Mouse (Mus musculus) embryo, embryonic 11 days (tissue): ENCODE results near the gene Rgs7.
A peak's percentile ranks its signal among the peaks of the same experiment; 100 is the strongest.

Experiments
- DNase-seq: peaks from one replicate; pipeline ENCODE4 v3.0.0-alpha.2; 2015

Gene Rgs7

GRCm38 (mm10) chr1:175128525-175128924, 363.8 kb downstream of the Rgs7 start:
- DNase-seq = no peak

- DNase-seq = no peak
Measured at GRCm38 (mm10) chr1:175124416-175124815, 367.9 kb downstream of the Rgs7 start.

- peak; percentile 47 for DNase-seq
Measured at GRCm38 (mm10) chr1:175118904-175119555, 373.3 kb downstream of the Rgs7 start.

GRCm38 (mm10) chr1:175108270-175108860, 383.9 kb downstream of the Rgs7 start:
- DNase-seq = no peak

- no peak for DNase-seq
Measured at GRCm38 (mm10) chr1:175106315-175106714, 386.0 kb downstream of the Rgs7 start.

DNA sequence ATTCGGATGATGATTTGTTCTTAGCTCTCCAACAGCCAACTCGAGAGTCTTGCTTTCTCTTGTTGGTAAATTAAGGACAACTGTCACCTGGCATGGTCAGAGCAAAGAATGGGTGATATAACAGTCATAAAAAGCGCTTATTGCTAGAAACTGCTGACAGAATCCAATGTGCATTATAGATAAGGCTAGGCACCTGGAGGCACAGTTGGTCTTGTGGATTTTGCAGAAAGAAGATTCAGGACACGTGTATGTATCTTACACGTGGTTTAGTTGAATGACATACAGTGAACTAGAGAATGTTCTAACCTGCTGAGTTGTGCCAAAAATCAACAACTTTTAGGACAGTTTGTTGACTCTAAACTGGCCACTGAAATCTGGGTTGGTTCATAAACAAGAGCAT, 386.9 kb downstream of the Rgs7 start:
- DNase-seq = no peak

DNA sequence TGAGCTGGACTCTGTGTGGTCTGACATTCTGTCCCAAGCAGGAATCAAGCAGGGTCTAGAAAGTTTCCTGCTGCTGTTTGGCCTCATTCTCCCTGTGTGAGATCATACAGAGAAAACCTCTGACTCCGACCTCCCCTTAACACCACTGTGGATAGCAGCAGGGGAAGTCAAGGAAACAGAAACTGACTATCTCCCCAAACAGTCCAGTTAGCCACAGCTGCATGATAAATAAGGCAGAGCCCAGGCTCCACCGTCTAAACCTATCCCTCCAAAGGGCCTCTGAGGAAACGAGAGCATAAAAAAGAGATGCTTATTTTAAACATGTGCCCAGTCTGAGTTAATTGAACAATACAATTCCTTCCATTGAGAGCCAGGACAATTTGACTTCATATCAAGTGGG, 395.3 kb downstream of the Rgs7 start:
- DNase-seq = no peak

DNA sequence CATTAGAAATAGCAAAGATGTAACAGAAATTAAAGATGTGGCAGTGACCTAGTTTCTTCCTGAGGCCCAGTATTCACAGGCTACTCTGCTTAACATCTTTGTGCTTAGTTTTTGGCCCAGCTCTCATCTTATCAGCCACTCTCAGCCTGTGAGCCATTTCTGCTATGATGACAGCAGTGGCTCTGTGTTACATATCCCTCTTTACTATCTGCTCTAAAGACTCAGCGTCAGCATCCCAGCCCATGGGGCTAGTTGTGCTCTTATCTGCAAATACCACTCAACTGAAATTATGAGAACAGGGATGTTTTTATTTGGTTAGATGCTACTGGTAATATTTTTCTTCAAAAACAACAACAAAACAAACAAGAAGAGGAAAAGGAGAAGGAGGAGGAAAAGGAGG, 410.2 kb downstream of the Rgs7 start:
- no peak for DNase-seq

DNA sequence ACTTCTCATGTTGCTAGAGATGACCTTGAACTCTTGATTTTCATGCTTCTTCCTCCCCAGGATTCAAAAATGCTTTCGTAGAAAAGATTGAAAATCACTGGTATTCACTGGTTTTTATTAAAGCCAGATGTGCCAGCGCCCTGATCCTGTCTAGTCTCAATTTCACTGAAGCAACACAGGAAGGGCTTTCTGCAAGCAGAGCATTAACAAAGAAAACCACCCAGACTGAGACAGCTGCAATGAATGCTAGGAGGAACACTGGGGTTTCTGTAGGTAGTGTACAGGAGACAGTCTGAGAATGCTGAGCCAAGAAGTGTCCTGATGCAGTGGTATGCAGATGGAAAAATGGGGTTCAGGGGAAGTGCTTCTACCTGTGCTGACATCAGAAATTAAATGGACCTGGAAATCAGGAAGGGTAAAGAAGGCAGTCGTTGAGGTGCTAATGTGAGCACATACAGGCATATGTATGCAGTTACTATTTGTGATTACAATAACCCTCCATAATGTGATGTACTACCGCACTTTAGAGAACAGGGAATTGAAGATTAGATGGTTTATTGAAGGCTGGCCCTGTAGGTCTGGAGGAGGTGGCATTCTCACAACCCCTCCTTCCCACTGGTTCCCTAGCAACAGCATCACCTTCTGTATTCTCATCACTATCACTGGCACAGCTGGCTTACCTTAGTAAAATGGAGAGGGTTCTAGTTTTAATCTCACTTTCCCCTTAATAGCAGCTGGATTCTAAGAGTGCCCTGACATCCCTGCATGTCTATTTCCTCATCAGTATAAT, 412.3 kb downstream of the Rgs7 start:
- peak; percentile 71 for DNase-seq

GRCm38 (mm10) chr1:175073500-175074232, 418.6 kb downstream of the Rgs7 start:
- no peak for DNase-seq

DNA sequence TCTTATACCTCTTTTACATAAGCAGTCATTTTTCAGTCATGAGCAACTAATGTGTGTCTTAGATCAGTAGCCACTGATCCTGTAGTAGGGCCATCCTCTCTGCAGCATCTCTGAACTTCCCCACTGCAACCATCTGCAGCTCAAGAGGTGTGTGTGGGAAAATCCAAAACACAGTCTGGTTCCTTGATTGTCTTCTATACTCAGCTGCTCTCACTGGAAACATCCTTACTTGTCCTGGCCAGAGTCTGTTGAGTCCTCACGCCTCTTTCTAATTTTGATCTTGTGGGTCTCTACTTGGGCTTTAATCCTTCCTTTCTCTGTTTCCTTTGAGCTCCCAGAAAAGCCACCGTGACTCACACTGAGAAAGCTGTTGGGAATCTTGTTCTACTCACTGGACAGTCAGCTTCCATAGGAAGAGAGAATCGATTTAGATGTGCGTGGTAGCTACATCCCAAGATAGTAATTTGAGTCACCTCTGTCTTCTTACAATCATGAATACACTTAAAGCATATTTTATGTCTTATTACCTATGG, 422.5 kb downstream of the Rgs7 start:
- DNase-seq = no peak

DNA sequence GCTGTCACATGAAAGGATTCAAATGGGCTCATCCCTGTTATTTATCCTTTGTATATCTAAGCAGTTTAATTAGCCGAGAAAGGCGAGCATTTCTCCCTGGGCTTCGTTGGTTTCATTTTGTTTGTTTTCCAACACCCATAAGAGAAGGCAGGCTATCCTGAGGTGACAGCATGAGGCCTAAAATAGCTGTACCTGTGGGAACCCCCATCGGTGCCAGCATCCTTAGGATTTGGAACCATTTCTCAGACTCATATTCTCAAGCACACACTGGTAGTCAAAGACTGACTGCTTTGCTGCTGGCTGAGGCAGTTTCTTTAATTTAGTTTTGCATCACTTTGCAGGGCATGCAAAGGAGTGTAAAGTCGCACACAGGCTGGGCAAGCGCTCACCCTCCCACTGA, 443.2 kb downstream of the Rgs7 start:
- DNase-seq = no peak

DNA sequence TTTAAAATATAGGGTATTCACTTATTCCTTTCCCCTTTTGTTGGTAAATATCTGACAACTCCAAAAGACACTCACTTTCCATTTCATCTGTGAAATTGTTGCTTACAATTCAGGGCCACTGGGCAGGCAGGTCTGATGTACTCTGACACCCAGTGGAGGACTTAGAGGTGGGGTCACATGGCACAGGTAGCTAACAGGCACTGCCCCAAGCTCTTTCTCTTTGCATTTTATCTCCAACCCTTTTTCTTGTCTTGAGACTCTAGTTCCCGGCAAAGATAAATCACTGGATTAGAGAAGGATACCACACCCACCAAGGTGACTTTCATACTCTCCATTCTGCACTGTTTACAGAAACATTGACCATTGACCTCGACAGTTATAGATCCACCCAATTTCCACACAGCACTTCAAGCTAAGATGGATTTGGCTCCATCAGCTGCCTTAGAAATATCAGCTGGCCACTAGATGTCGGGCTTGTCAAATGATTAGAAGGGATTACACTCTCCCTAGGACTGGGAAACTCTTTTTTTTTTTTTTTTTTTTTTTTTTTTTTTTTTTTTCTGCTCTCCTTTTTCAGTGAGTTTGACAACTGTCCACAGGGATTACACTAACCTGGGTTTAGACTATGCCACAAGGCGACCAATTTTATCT, 451.0 kb downstream of the Rgs7 start:
- peak; percentile 62 for DNase-seq

DNA sequence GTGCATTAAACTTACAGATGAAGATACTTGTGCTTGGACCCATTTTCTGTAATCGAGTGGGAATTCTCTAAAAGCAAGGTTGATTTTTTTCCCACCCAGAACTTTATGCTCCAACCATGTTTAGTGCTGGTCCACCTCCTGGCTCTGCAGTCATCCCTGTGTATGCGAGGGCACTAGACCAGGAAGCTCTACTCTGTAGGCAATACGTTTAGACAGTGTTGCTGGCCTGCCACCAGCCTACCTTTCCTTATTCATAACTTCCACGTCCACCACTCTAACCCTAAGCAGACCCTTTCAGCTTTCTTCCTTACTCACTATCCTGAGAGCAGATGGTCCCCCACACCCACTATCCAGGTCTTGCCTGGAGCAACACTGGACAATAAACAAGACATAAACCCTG, 452.3 kb downstream of the Rgs7 start:
- no peak for DNase-seq

DNA sequence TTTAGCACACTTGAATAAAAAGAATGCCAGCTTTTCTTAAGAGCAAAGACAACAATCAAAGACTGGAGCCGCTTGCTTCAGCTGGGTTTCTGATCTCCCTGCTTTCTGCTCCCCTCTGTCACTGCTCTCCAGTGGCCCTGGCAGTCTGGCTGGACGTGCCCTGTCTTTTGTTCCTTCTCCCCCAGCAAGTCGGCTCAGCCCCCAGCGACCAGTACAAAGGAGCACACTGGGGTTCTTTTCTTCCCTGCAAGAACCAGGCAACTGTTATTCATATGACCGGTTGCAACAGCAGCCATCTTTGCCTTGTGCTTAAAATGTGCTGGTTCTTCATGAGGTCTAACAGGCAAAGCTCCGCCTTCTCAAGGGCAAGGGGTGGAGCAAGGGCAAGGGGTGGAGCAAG, 452.7 kb downstream of the Rgs7 start:
- no peak for DNase-seq

- DNase-seq = peak; percentile 68
Measured at GRCm38 (mm10) chr1:175035461-175035860, 456.8 kb downstream of the Rgs7 start.

DNA sequence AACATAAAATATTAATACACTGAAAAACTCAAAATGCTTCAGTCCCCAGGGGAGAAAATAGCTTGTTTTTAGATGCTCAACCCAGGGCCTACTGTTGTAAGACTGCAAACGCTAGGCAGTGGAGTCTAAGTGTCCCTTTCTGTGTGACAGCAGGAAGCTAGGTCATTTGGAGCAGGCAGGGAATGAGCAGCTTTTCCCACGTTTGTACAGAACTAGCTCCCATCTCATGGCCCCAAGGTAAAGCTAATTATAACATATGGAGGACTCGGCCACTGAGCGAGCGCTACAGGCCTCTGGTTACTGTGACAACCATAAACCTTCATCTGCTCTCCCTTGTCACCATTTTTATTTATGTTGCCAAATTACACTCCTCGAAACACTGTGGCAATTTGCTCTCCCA, 460.3 kb downstream of the Rgs7 start:
- DNase-seq = no peak

DNA sequence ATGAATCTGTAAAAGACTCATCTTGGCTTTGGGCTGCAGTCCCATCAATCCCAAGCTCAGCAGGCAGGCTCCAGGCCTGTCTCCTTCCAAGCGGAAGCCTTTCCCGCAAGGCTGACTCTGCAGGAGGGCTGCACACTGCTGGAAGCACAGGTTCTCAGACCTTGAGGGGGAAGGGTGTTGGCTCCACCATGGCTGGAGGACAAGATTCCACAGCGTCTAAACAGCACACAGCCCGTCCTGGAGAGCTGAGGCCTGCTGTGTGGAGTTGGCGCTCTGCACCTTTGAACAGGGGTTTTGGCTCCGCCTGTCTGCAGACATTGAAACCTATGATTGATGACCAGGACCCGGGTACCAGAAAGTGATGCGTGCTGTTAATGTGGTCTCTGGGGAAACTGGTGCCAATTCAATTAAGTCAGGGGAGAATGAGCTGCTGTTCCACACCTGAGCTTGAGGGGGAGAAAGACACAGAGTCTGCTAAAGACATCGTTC, 463.5 kb downstream of the Rgs7 start:
- peak; percentile 64 for DNase-seq

GRCm38 (mm10) chr1:175028267-175028666, 464.0 kb downstream of the Rgs7 start:
- no peak for DNase-seq

DNA sequence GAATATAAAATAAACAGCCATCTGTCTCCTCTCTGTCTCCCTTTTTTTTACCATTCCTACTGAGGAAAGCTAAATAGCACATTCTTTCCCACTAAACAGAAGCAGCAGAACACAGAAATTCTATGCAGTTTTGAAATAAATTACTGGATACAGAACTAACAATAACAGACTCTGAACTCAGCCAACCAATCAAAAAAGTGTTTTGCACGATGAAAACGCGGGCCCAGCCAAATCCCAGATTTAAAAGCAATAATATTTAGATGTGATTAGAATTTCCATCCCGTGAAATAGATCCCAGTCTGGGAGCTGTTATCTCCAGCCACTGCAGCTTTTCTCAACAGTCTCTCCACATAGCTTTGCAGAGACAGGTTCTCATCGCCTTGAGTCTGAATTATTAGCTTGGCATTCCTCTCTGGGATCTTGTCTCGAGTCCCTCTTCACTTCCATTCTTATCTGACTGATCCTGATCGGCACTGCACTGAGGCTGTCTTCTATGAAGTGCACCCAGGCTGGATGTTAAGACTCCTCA, 466.5 kb downstream of the Rgs7 start:
- no peak for DNase-seq

- DNase-seq = no peak
Measured at GRCm38 (mm10) chr1:175024136-175024535, 468.2 kb downstream of the Rgs7 start.
